Mouse (Mus musculus) liver, embryonic 11.5 days (tissue): ENCODE results near the gene 2810408A11Rik. TPM values are rescaled to one million over a fixed set of nuclear protein-coding genes. Genes with fewer than 3 reads are reported as not detected.

ENCODE experiments used
- ATAC-seq: fragments of 200-750 bp; cut with Nextera tagmentation; replicated peaks from 2 replicates; pipeline ENCODE4 v1.8.0; 2017; ENCODE audit warnings: moderate number of reproducible peaks, mild to moderate bottlenecking, moderate TSS enrichment, moderate library complexity; ENCODE audit not compliant: low FRiP score
- DNase-seq: peaks from one replicate; pipeline ENCODE4 v3.0.0-alpha.2; 2017; ENCODE audit warnings: low spot score
- H3K27ac ChIP-seq: fragments of 300-500 bp; sonication (generic); 2 replicates; pipeline ENCODE4 v1.5.1; 2014; ENCODE audit warnings: mild to moderate bottlenecking, low read depth, low read length, control low read depth
- H3K27me3 ChIP-seq: fragments of 300-500 bp; sonication (generic); replicated peaks from 2 replicates; pipeline ENCODE4 v1.6.1; 2014; ENCODE audit warnings: low read length, mixed read lengths; ENCODE audit not compliant: control insufficient read depth, insufficient read depth
- H3K36me3 ChIP-seq: fragments of 300-500 bp; sonication (generic); 2 replicates; pipeline ENCODE4 v1.6.1; 2014; ENCODE audit warnings: mild to moderate bottlenecking, low read length, moderate library complexity, mixed read lengths; ENCODE audit not compliant: control insufficient read depth, insufficient read depth
- H3K4me1 ChIP-seq: fragments of 300-500 bp; sonication (generic); replicated peaks from 2 replicates; pipeline ENCODE4 v1.6.1; 2014; ENCODE audit warnings: low read length, mixed read lengths; ENCODE audit not compliant: control insufficient read depth, insufficient read depth
- H3K4me2 ChIP-seq: fragments of 300-500 bp; sonication (generic); 2 replicates; pipeline ENCODE4 v1.6.1; 2014; ENCODE audit warnings: mild to moderate bottlenecking, control low read depth, moderate library complexity
- H3K4me3 ChIP-seq: fragments of 300-500 bp; sonication (generic); 2 replicates; pipeline ENCODE4 v1.5.1; 2014; ENCODE audit warnings: low read depth, low read length, control low read depth
- H3K9ac ChIP-seq: fragments of 300-500 bp; sonication (generic); 2 replicates; pipeline ENCODE4 v1.6.1; 2014; ENCODE audit warnings: low read depth, low read length, control low read depth
- H3K9me3 ChIP-seq: fragments of 300-500 bp; sonication (generic); 2 replicates; pipeline ENCODE4 v1.6.1; 2016; ENCODE audit warnings: low read length, inconsistent platforms, mixed read lengths; ENCODE audit not compliant: control insufficient read depth
- WGBS: fragments of 180-500 bp; shearing (Covaris S2); extraction: QIAGEN DNeasy Blood & Tissue Kit; methylation state at CpG from one replicate; pipeline ENCODE4 v1.1.7; 2014; 5-methylcytosine and 5-hydroxymethylcytosine counted together
- polyA plus RNA-seq: library from polyadenylated mRNA; unstranded; fragments of >200 nt; fragmentation: Nextera tagmentation; extraction: Ambion mirVana; gene quantifications from 2 replicates; pipeline ENCODE4 v1.2.1, GENCODE M21; 2014

Gene 2810408A11Rik
- polyA plus RNA-seq, 1 experiment from 2014 or later: 3.2 TPM

- Histone ChIP-seq H3K4me2 (peak overlapping the region; percentile 94), H3K9ac (peak overlapping the region; percentile 91), H3K9me3 (no peaks in the 10 kb centered on the region), H3K27ac (peak overlapping the region; percentile 98), H3K4me3 (peak overlapping the region; percentile 85), H3K4me1 (peaks cover 21% of the 10 kb centered on the region), H3K36me3 (peaks cover 28% of the 10 kb centered on the region), H3K27me3 (no peaks in the 10 kb centered on the region)
- DNase-seq: peak; percentile 90
- peak; percentile 80 for ATAC-seq
- WGBS: under 1% methylated on average over 39 of the region's 42 CpGs
Measured at GRCm38 (mm10) chr11:69901406-69901846, 639 bp upstream of the 2810408A11Rik start.

- peaks cover 30% of the 10 kb centered on the region for H3K4me1 ChIP-seq
- H3K4me2 ChIP-seq: peak overlapping the region; percentile 94
- ATAC-seq (no peak), DNase-seq (no peak)
- no peak overlapping the region for H3K27ac ChIP-seq
- H3K4me3 ChIP-seq: peak overlapping the region; percentile 85
- 37% methylated on average over 4 of the region's 4 CpGs for WGBS
- no peak overlapping the region; the same call in 1 of the 2 replicates for H3K9ac ChIP-seq
- no peaks in the 10 kb centered on the region for H3K27me3 ChIP-seq
- H3K36me3 ChIP-seq: peaks cover 16% of the 10 kb centered on the region
- H3K9me3 ChIP-seq: no peaks in the 10 kb centered on the region
Measured at GRCm38 (mm10) chr11:69899870-69900269, 917 bp downstream of the 2810408A11Rik start.

GRCm38 (mm10) chr11:69895291-69895690, 5.5 kb downstream of the 2810408A11Rik start, which contains the start of gene Acap1:
Gene Acap1, minus strand, starts transcription at chr11:69895539.
- no peak for DNase-seq
- Histone ChIP-seq H3K27ac (0 out of 2 replicates have a peak within 1 kb of the TSS, but pooled peaks have one; percentile 13), H3K4me2 (peak within 1 kb of the TSS; percentile 45), H3K27me3 (no peaks in the 10 kb centered on the region), H3K9ac (no peak within 1 kb of the TSS), H3K4me3 (peak within 1 kb of the TSS; percentile 27), H3K9me3 (no peaks in the 10 kb centered on the region), H3K4me1 (peaks cover 25% of the 10 kb centered on the region), H3K36me3 (no peaks in the 10 kb centered on the region)
- WGBS: 46% methylated on average over 4 of the region's 4 CpGs
- ATAC-seq: peak; percentile 75

- H3K4me2 ChIP-seq: peak overlapping the region; percentile 45
- no peaks in the 10 kb centered on the region for H3K36me3 ChIP-seq
- 39% methylated on average over 5 of the region's 5 CpGs for WGBS
- H3K27ac ChIP-seq: 0 out of 2 replicates have a peak overlapping the region, but pooled peaks have one; percentile 13
- peaks cover 21% of the 10 kb centered on the region for H3K4me1 ChIP-seq
- no peaks in the 10 kb centered on the region for H3K9me3 ChIP-seq
- no peak overlapping the region for H3K4me3 ChIP-seq
- DNase-seq: no peak
- 0 out of 2 replicates have a peak, but pooled peaks have one; percentile 15 for ATAC-seq
- no peak overlapping the region for H3K9ac ChIP-seq
- no peaks in the 10 kb centered on the region for H3K27me3 ChIP-seq
Measured at GRCm38 (mm10) chr11:69894671-69895070, 6.1 kb downstream of the 2810408A11Rik start.

- peaks cover 32% of the 10 kb centered on the region for H3K4me1 ChIP-seq
- 51% methylated on average over 4 of the region's 4 CpGs for WGBS
- ATAC-seq (no peak), DNase-seq (no peak)
- H3K36me3 ChIP-seq: no peaks in the 10 kb centered on the region
- no peak overlapping the region for H3K27ac ChIP-seq
- H3K4me2 ChIP-seq: no peak overlapping the region
- H3K9ac ChIP-seq: no peak overlapping the region
- H3K27me3 ChIP-seq: no peaks in the 10 kb centered on the region
- H3K9me3 ChIP-seq: no peaks in the 10 kb centered on the region
- H3K4me3 ChIP-seq: no peak overlapping the region
Measured at GRCm38 (mm10) chr11:69891482-69891881, 9.3 kb downstream of the 2810408A11Rik start.

GRCm38 (mm10) chr11:69886907-69887635, 13.7 kb downstream of the 2810408A11Rik start:
- Histone ChIP-seq H3K36me3 (no peaks in the 10 kb centered on the region), H3K4me1 (peaks cover 25% of the 10 kb centered on the region), H3K27me3 (no peaks in the 10 kb centered on the region), H3K27ac (peak overlapping the region; percentile 86), H3K9ac (peak overlapping the region; percentile 47), H3K4me2 (peak overlapping the region; percentile 57), H3K4me3 (0 out of 2 replicates have a peak overlapping the region, but pooled peaks have one; percentile 5), H3K9me3 (no peaks in the 10 kb centered on the region)
- ATAC-seq: peak; percentile 94
- 36% methylated on average over 8 of the region's 8 CpGs for WGBS
- no peak for DNase-seq

- no peak overlapping the region for H3K9ac ChIP-seq
- 81% methylated on average over 8 of the region's 8 CpGs for WGBS
- no peak overlapping the region; the same call in 1 of the 2 replicates for H3K4me2 ChIP-seq
- H3K4me1 ChIP-seq: peaks cover 39% of the 10 kb centered on the region
- H3K36me3 ChIP-seq: no peaks in the 10 kb centered on the region
- no peaks in the 10 kb centered on the region for H3K9me3 ChIP-seq
- H3K4me3 ChIP-seq: no peak overlapping the region
- H3K27me3 ChIP-seq: no peaks in the 10 kb centered on the region
- no peak overlapping the region for H3K27ac ChIP-seq
- ATAC-seq: no peak
- DNase-seq: no peak
Measured at GRCm38 (mm10) chr11:69884663-69885062, 16.1 kb downstream of the 2810408A11Rik start.

GRCm38 (mm10) chr11:69884240-69884639, 16.5 kb downstream of the 2810408A11Rik start:
- Histone ChIP-seq H3K36me3 (no peaks in the 10 kb centered on the region), H3K27me3 (no peaks in the 10 kb centered on the region), H3K4me3 (no peak overlapping the region), H3K9ac (no peak overlapping the region; the same call in 1 of the 2 replicates), H3K9me3 (no peaks in the 10 kb centered on the region), H3K4me2 (no peak overlapping the region; the same call in 1 of the 2 replicates), H3K4me1 (peaks cover 43% of the 10 kb centered on the region), H3K27ac (0 out of 2 replicates have a peak overlapping the region, but pooled peaks have one; percentile 22)
- no peak for DNase-seq
- WGBS: 77% methylated on average over 9 of the region's 9 CpGs
- no peak for ATAC-seq
